Mouse (Mus musculus) left cerebral cortex, adult 8-10 months (tissue): ENCODE results near the gene Gm8909. TPM values are rescaled to one million over a fixed set of nuclear protein-coding genes. Genes with fewer than 3 reads are reported as not detected.

ENCODE experiments used
- total RNA-seq, 4 experiments: library from RNA; stranded (reverse); gene quantifications; 2 replicates each; pipeline ENCODE4 v1.2.4; 2022

Gm8909 gene
- total RNA-seq, 4 experiments from 2014 or later: not detected

Other genes starting within 250 kb of the Gm8909 start
- gene Abcf1, start 198.8 kb downstream of the Gm8909 start, total RNA-seq: 10 to 100 TPM; 60.6 to 75.4 (median 65.0) TPM
- 100 to 1,000 TPM; 180 to 196 (median 184) TPM for gene Gnl1, start 188.7 kb downstream of the Gm8909 start, total RNA-seq
- 10 to 100 TPM; 35.3 to 44.5 (median 38.4) TPM for gene Prr3, start 188.3 kb downstream of the Gm8909 start, total RNA-seq
- gene H2-T24, start 148.0 kb downstream of the Gm8909 start, total RNA-seq: 1 to 10 TPM; 1.1 to 3.3 (median 1.6) TPM
- 10 to 100 TPM; 15.9 to 25.5 (median 21.3) TPM for gene H2-T23, start 135.7 kb downstream of the Gm8909 start, total RNA-seq
- gene H2-T22, start 125.8 kb downstream of the Gm8909 start, total RNA-seq: 10 to 100 TPM; 17.7 to 21.2 (median 18.6) TPM
- not detected for gene Gm6034, start 125.6 kb downstream of the Gm8909 start, total RNA-seq
- 1 to 10 TPM in 3 of 4 experiments, under 1 TPM in 1; 0.72 to 3.4 (median 2.0) TPM for gene Gm11127, start 110.2 kb downstream of the Gm8909 start, total RNA-seq
- gene Gm19684, start 46.9 kb downstream of the Gm8909 start, total RNA-seq: under 1 TPM in 2 of 4 experiments, not detected in 2; 0.23 to 0.52 TPM
- under 1 TPM in 1 of 4 experiments, not detected in 3; 0.43 TPM for gene Gm7030, start 39.1 kb downstream of the Gm8909 start, total RNA-seq
- not detected for gene H2-T3, start 21.8 kb upstream of the Gm8909 start, total RNA-seq
- gene Rpp21, start 89.5 kb upstream of the Gm8909 start, total RNA-seq: 10 to 100 TPM; 34.6 to 47.5 (median 38.3) TPM
- 10 to 100 TPM; 20.6 to 24.7 (median 23.3) TPM for gene Trim39, start 103.7 kb upstream of the Gm8909 start, total RNA-seq
- gene H2-M10.2, start 118.0 kb upstream of the Gm8909 start, total RNA-seq: not detected
- not detected for gene H2-M10.1, start 157.6 kb upstream of the Gm8909 start, total RNA-seq
- gene H2-M10.3, start 199.9 kb upstream of the Gm8909 start, total RNA-seq: not detected